Mouse (Mus musculus) heart, adult 18-20 months (tissue): ENCODE results near the gene Pdlim5. TPM values are rescaled to one million over a fixed set of nuclear protein-coding genes. Genes with fewer than 3 reads are reported as not detected.
"Not testable (repeated sequence)": the region's sequence is repeated elsewhere in the genome, so short reads cannot be mapped to it uniquely, and the experiment has no call there.

ENCODE experiments used
- DNase-seq, 2 experiments: peaks; one replicate each; pipeline ENCODE4 v3.0.0; 2021 to 2022; ENCODE audit warnings: mixed read lengths in 1 of 2
- total RNA-seq, 2 experiments: library from RNA; stranded (reverse); gene quantifications; 2 replicates each; pipeline ENCODE4 v1.2.3; 2021

Pdlim5 gene
- total RNA-seq, 2 experiments from 2014 or later = 614 to 711 TPM

GRCm38 (mm10) chr3:142274993-142275392 is 120.5 kb downstream of the Pdlim5 start:
- no peak for DNase-seq

- no peak for DNase-seq
Observed at GRCm38 (mm10) chr3:142274451-142274850, 121.0 kb downstream of the Pdlim5 start.

- DNase-seq = no peak
Observed at GRCm38 (mm10) chr3:142273265-142273664, 122.2 kb downstream of the Pdlim5 start.

DNA sequence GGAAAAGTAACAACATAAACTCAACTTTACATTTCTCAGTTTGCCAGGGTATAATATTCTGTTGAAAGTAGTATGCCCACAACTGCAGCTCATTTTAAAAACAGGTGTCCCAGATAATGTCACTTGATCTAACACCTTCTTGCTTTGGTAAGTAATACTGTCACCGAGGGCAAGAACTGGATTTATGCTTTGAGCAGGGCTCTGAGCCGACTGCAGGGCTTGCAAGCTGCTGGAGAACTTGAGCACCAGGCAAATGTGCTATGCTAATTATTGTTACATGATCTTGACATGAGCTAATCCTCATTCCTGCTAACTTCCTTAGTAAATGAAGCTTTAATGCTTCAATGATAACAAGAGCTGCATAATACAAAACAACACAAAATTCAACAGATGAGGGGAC is 139.1 kb downstream of the Pdlim5 start:
- no peak for DNase-seq

- no peak for DNase-seq
Observed at GRCm38 (mm10) chr3:142252086-142252485, 143.4 kb downstream of the Pdlim5 start.

DNA sequence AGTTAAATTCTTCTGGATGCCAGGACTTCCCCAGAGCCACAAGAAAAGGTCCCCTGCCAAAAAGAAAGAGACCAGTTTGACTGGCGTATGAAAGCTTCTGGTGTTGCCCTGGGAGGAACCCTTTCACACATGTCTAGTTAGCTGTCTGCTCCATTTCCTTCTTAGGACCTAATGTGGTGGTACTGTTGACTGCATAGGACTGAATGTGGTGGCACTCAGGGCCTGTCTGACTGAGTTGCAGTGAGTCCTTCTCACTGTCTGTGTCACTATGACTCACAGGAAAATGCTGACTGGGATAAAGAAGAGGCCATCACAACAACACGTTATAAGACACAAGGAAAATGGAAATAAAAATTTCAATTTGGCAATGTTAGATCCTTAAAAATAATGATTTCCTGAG is 146.0 kb downstream of the Pdlim5 start:
- DNase-seq = no peak

GRCm38 (mm10) chr3:142243263-142243662 is 152.2 kb downstream of the Pdlim5 start:
- DNase-seq = no peak

DNA sequence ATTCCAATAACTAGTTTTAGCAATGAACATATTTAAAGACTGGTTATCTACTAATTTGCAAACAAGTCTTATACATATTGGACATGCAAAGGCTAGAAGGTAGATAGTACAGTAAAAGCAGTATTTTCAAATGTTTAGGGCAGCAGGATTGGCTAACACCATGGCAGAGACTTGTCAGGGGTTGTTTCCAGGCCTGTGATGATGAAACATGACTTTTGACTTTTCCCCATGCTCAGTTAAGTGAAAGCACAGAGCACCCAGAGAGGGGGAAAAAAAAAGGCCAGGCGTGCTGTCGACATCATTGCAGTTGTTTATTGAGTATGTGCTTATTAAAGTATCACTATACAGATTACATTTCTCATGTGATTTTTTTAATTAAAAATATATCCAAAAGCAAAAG is 156.2 kb downstream of the Pdlim5 start:
- DNase-seq = no peak

DNA sequence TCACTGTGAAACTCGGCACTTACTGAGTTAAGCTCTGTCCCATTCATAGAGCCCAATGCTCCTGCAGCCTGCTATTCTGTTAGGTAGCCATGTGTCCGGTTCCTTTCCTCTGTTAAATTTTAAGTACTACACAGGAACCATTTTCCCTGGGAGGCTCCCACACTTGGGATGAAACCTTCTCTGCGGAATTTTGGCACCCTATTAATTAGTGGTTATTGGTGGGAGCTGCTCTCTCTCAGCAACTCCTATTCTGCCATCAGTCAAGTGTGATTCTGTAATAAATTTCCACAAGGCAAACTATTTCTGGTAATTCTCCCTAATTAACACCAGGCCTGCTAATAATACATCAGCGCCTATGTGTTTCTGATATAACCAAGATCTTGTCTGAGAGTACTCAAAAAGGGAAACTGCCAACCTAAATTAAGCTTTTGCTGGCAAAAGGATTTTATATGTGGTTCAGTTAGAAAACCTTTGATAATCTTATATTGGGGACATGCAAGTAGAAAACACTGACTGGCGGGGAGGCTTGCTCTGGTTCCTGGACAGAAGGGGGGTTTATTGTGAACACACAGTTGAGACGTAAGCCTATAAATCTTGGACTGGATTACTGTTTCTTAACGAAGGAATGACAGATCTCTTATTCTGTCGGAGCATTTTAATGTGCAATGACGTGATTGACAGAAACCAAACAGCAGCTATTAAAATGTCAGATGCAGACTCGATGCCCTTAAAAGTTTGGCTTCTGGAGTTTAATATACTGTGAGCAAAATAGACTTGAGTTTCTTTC is 157.0 kb downstream of the Pdlim5 start:
- DNase-seq = no peak

GRCm38 (mm10) chr3:142237621-142238020 is 157.9 kb downstream of the Pdlim5 start:
- DNase-seq = no peak

DNA sequence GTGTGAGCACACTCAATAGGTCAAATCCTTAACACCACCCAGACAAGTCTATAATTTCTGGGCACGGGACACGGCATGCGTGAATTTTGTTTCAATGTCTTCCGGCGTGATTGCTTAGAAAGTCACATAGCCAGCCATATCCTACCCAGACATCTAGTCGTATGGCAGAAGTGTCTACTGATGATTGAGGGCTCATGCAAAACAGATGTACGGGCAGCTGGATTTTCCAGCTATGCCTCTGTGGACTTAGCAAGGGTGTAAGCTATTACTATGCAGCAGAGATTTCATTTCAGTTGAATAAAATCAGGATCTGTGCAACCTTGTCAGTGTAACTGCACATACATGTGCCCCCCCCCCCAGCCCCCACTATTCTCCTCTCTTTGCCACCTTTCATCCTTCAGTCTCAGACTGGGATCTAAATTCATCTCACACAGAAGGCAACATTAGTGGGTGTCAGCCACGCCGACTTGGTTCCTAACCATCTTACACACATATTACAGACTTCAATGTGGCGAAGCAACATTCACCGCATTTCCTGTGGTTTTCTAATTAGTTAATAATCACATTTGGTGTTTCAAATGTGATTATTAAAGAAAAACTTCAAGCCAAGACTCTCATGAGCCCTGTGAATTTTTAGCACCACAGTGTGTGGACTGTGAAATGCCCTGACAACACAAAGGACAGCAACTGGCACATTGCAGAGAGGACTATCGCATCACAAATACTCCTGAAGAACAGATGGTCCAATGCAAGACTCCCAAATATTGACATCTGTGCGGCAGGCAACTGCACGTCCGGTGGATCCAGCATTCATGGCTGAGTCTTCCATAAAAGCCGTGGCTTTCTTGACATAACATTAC is 161.7 kb downstream of the Pdlim5 start:
- DNase-seq = no peak

DNA sequence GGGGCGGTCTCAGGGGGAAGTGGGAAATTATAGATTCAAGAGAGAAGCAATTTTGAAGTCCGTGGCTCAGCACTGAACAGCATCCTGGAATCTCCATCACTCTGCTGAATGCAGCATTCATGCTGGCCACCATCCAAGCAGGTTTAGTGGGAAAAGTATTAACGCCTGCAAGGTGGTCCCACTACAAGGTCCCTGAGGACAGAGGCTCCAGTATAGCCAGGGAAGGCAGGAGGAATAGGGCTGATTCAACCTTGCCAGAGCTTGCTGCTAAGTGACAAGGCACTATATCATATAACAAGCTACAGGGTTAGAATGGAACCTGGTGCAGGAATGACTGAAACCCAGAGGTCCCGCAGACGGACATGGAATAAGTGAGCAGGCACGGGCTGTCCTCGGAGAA is 166.8 kb downstream of the Pdlim5 start:
- DNase-seq = no peak

- DNase-seq = no peak
Observed at GRCm38 (mm10) chr3:142222471-142223103, 172.9 kb downstream of the Pdlim5 start.

DNA sequence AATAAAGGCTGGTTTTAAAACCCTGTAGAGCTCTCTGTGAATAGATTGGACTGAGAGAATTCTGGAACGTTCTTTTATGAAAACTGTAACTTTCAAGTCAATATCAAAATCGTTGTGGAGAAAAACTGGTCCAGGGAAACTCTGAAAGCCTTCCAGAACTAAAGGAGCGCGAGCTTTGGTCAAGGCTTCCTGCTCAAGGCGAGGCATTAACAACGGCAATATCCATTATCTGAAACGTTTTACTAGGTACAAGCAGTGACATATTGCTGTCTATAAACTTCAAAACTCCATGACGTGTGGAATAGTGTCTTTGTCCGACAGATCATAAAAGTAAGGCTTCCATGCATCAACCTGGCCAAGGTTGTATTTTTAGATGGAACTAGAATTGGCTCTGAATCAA is 175.6 kb downstream of the Pdlim5 start:
- no peak for DNase-seq

DNA sequence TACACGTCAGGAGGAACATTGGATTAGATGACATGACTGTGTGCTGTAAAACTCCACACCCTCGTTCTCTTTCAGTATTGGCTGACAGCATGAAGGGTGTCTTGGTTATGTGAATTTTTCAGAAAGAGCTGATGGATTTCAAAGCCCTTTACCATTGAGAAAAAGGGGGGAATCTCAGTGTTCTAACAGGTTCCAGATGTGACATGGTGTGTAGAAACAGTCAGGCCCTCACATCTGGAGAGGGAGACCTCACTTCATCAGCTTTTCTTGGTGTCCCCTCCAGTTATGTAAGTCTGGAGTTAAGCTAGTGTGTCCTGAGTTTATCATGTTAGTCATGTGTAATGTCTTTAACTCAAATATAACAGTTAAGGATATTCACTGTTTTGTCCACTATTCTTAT is 182.7 kb downstream of the Pdlim5 start:
- DNase-seq = no peak

DNA sequence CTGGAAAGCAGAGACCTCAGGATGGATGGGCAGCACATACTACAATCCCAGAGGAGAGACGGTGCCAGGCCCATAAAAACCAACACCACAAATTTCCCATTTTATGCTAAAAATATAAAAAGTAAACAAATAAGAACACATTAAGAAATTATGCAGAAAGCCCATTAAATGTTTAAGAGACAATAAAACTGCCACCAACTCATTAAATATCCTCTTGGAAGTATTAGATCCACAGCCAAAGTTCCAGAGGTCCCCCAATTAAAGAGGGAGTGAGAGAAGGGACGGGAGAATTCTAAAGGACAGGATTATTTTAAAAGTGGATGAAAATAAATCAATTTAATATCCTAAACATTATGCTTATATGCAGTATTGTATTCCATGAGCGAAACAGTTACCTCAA is 183.3 kb downstream of the Pdlim5 start:
- no peak for DNase-seq

DNA sequence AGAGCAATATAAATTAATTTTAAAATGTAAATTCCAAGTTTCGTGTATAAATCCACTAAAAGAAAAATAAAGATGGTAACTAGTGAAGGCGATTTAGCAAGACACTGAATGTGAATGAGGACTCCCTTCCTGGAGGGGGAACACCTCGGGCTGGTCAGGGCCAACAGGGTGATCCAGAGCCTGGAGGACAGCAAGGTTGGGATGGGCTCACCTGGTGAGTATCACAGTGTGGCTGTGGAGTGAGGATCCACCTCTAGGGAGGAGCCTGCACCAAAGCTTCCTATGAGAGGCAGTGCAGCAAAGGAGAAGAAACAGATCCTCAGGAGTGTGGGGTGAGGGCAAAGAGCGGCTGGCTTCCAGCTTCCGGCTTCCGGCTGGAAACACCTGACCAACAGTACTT is 185.5 kb downstream of the Pdlim5 start:
- DNase-seq = no peak

DNA sequence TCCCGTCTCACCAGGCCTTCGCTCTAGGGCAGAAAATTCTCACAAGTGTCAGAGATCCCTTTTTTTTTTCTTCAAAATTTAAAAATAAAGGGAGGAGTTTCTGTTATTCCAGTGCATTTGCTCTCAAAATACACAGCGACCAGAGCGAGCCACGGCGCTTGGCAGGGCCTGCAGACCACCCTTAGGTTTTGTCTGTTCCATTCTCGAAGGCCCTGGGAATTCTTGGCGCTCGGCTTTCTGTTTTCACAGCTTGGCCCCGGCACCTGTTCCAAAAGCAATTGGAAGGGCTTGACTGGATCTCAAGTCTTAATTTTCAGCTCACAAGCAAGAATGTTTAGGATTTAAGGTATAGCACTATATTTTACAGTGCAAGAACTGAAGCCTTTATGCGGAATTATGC is 186.4 kb downstream of the Pdlim5 start:
- DNase-seq = no peak

DNA sequence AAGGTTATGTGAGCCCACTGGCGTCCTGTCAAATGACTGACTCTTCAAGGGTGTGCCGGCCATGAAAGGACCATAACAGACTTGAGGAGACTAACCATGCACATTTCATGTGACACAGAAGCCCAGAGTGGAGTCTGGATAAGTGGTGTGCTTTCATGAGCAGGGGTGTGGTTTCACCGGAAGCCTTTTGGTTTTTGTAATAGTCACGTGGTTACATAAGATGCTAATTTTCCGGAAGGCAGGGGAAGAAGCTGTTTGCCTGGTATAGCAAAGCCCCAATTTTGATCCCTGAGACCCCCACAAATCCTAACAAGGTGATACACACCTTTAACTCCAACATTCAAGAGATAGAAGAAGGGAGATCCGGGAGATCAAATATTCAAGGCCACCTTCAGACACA is 188.0 kb downstream of the Pdlim5 start:
- no peak for DNase-seq

- no peak for DNase-seq
Observed at GRCm38 (mm10) chr3:142206316-142206715, 189.2 kb downstream of the Pdlim5 start.

DNA sequence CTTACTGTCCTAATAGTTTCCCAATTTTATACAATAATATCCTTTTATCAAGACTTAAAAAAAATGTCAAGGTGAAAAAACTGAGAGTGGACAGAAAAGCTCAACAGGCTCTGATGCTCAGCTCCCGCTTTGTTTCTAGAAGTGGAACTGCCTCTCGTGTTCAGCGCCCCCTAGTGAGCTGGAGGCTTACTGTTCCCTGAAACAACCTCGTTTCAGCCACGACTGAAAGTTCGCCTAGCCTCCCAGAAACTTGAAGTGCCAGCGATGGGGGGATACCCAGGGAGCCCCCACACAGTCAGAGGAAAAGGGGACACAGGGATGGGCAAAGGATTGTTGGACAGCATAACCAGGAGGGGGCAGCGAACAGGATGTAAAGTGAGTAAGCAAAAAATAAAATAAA is 199.4 kb downstream of the Pdlim5 start:
- no peak for DNase-seq

- not testable (repeated sequence) for DNase-seq
Observed at GRCm38 (mm10) chr3:142191627-142192026, 203.9 kb downstream of the Pdlim5 start.
